Mouse (Mus musculus): ENCODE results near the gene Smco4. TPM values are rescaled to one million over a fixed set of nuclear protein-coding genes. Genes with fewer than 3 reads are reported as not detected.

The Smco4 gene
- polyA plus RNA-seq, 1 experiment from 2014 or later = 6.6 TPM

DNA sequence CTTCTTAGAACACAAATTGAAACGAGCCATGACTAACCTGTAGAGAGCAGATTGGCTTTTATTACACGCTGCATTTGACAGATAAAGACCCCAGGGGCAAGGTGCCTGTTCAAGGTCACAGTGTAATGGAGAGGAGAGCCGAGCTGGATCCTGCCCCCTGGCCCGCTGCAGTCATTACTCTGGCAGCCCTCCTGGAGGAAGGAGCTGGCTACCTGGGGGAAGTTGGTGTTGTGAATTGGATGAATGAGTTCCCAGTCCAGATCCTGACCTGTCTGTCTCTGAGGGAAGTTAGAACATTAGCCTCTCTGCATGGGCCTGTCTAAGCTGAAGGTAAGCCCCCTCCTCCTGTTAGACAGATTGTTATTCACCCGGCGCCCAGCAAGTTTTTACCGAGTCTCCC is 9.2 kb downstream of the Smco4 start:
- Histone ChIP-seq H3K9ac (ENCODE audit: low read depth, low read length) (no peak overlapping the region), H3K9me3 (ENCODE audit: control insufficient read depth, low read length) (no peaks in the 10 kb centered on the region), H3K27ac (ENCODE audit: low read depth, low read length) (no peak overlapping the region), H3K36me3 (ENCODE audit: control insufficient read depth, insufficient read depth, low read length) (no peaks in the 10 kb centered on the region), H3K4me3 (ENCODE audit: low read depth, low read length) (no peak overlapping the region), H3K4me1 (replicated peaks; ENCODE audit: control insufficient read depth, insufficient read depth, low read length) (peaks cover 53% of the 10 kb centered on the region), H3K4me2 (no peak overlapping the region), H3K27me3 (replicated peaks; ENCODE audit: control insufficient read depth, insufficient read depth, low read length) (no peaks in the 10 kb centered on the region)
- WGBS = 58% methylated on average over 7 of the region's 7 CpGs
- ATAC-seq (replicated peaks; ENCODE audit: low FRiP score) = no peak
- no peak for DNase-seq (ENCODE audit: low spot score)

DNA sequence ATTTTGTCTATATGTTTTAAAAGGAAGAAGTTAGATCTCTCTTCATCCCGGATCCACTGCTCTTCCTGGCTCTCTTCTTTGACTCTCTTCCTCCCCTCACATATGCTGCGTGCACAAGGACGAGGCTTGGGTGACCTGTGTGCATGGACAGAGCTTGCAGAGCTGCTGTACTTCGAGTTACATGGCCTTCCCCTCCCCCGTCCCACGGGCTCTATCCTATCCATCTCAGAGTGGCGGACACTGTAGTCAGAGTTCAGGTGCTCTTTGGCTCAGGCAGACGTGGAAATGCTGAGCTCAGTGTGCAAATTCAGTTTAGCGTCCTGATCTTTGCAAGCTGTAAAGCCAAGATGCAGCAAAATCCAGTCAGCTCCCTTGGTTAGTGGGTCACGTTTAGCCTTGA is 10.1 kb downstream of the Smco4 start:
- H3K4me1 ChIP-seq (replicated peaks; ENCODE audit: control insufficient read depth, insufficient read depth, low read length) = peaks cover 49% of the 10 kb centered on the region
- H3K4me3 ChIP-seq (ENCODE audit: low read depth, low read length) = no peak overlapping the region
- H3K4me2 ChIP-seq = no peak overlapping the region
- WGBS = 63% methylated on average over 10 of the region's 10 CpGs
- no peaks in the 10 kb centered on the region for H3K9me3 ChIP-seq (ENCODE audit: control insufficient read depth, low read length)
- no peaks in the 10 kb centered on the region for H3K27me3 ChIP-seq (replicated peaks; ENCODE audit: control insufficient read depth, insufficient read depth, low read length)
- no peak overlapping the region for H3K27ac ChIP-seq (ENCODE audit: low read depth, low read length)
- H3K36me3 ChIP-seq (ENCODE audit: control insufficient read depth, insufficient read depth, low read length) = no peaks in the 10 kb centered on the region
- H3K9ac ChIP-seq (ENCODE audit: low read depth, low read length) = no peak overlapping the region
- ATAC-seq (replicated peaks; ENCODE audit: low FRiP score) (no peak), DNase-seq (ENCODE audit: low spot score) (no peak)

DNA sequence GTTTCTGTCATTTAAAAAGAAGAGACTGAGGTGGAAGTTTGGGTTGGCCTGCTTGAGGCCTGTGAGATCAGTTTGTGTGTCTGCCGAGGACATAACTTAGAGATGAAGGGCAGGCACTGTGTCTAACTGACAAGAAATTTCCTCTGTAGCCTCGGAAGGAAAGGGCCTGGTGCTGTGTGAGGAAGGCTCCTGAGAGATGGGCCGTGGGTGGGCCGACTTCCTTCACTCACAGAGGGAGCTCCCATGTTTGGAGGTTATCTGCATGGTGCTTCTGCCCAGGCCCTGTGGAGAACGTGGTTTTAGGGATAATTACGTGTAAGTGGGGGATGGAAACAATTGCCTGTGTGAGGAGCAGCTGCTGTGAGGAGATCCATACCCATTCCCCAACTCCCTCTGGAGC is 10.6 kb downstream of the Smco4 start:
- H3K27ac ChIP-seq (ENCODE audit: low read depth, low read length) = no peak overlapping the region
- no peak overlapping the region for H3K9ac ChIP-seq (ENCODE audit: low read depth, low read length)
- H3K4me3 ChIP-seq (ENCODE audit: low read depth, low read length) = no peak overlapping the region
- DNase-seq (ENCODE audit: low spot score) (no peak), ATAC-seq (replicated peaks; ENCODE audit: low FRiP score) (no peak; the same call in 1 of the 2 replicates)
- 32% methylated on average over 6 of the region's 6 CpGs for WGBS
- no peaks in the 10 kb centered on the region for H3K27me3 ChIP-seq (replicated peaks; ENCODE audit: control insufficient read depth, insufficient read depth, low read length)
- no peaks in the 10 kb centered on the region for H3K9me3 ChIP-seq (ENCODE audit: control insufficient read depth, low read length)
- H3K36me3 ChIP-seq (ENCODE audit: control insufficient read depth, insufficient read depth, low read length) = no peaks in the 10 kb centered on the region
- no peak overlapping the region for H3K4me2 ChIP-seq
- peaks cover 44% of the 10 kb centered on the region for H3K4me1 ChIP-seq (replicated peaks; ENCODE audit: control insufficient read depth, insufficient read depth, low read length)

DNA sequence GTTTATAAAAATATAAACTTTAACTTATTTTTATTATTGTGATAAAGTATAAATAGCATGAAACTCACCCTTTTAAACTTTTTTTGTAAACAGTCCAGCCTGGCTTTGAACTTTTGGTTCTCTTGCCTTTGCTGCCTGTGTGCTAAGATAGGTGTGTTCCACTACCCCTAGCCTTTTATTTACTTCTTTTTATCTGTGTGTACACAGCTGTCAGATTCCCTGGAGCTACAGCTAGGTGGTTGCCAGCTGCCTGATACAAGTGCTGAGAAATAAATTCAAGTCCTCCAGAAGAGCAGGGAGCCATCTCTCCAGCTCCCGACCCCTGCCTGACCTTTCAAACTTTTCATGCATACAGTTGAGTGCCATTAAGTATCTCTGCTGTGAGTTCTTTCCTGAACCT is 12.1 kb downstream of the Smco4 start:
- Histone ChIP-seq H3K4me3 (ENCODE audit: low read depth, low read length) (no peak overlapping the region), H3K27me3 (replicated peaks; ENCODE audit: control insufficient read depth, insufficient read depth, low read length) (no peaks in the 10 kb centered on the region), H3K4me1 (replicated peaks; ENCODE audit: control insufficient read depth, insufficient read depth, low read length) (peaks cover 44% of the 10 kb centered on the region), H3K9me3 (ENCODE audit: control insufficient read depth, low read length) (no peaks in the 10 kb centered on the region), H3K36me3 (ENCODE audit: control insufficient read depth, insufficient read depth, low read length) (no peaks in the 10 kb centered on the region), H3K9ac (ENCODE audit: low read depth, low read length) (no peak overlapping the region), H3K27ac (ENCODE audit: low read depth, low read length) (no peak overlapping the region), H3K4me2 (no peak overlapping the region)
- ATAC-seq (replicated peaks; ENCODE audit: low FRiP score) (peak; percentile 41; the same call in 1 of the 2 replicates), DNase-seq (ENCODE audit: low spot score) (no peak)
- 52% methylated on average over 1 of the region's 1 CpGs for WGBS

DNA sequence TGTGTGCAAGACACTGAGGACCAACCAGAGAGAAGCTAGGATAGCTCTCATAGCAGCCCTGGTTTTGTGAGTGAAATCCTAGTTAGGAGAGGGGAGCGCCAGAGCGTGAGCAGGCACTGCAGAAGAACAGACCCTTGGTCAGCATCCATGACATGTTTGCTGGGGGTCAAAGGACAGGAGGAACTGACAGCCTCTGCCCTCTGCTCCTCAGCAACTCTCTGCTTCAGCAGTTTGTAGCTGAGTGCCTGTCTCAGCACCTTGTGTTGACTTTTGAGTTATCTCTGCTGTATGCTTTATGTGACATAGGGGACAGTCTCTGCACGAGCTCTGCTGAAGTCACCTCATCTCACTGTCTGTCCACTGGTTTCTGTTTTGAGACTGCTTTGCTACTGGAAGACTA is 13.6 kb downstream of the Smco4 start:
- H3K9me3 ChIP-seq (ENCODE audit: control insufficient read depth, low read length) = no peaks in the 10 kb centered on the region
- 64% methylated on average over 3 of the region's 3 CpGs for WGBS
- no peak; the same call in 1 of the 2 replicates for ATAC-seq (replicated peaks; ENCODE audit: low FRiP score)
- H3K4me3 ChIP-seq (ENCODE audit: low read depth, low read length) = no peak overlapping the region
- no peak overlapping the region for H3K4me2 ChIP-seq
- H3K9ac ChIP-seq (ENCODE audit: low read depth, low read length) = no peak overlapping the region
- no peak overlapping the region for H3K27ac ChIP-seq (ENCODE audit: low read depth, low read length)
- H3K4me1 ChIP-seq (replicated peaks; ENCODE audit: control insufficient read depth, insufficient read depth, low read length) = peaks cover 39% of the 10 kb centered on the region
- no peaks in the 10 kb centered on the region for H3K27me3 ChIP-seq (replicated peaks; ENCODE audit: control insufficient read depth, insufficient read depth, low read length)
- H3K36me3 ChIP-seq (ENCODE audit: control insufficient read depth, insufficient read depth, low read length) = no peaks in the 10 kb centered on the region
- no peak for DNase-seq (ENCODE audit: low spot score)

DNA sequence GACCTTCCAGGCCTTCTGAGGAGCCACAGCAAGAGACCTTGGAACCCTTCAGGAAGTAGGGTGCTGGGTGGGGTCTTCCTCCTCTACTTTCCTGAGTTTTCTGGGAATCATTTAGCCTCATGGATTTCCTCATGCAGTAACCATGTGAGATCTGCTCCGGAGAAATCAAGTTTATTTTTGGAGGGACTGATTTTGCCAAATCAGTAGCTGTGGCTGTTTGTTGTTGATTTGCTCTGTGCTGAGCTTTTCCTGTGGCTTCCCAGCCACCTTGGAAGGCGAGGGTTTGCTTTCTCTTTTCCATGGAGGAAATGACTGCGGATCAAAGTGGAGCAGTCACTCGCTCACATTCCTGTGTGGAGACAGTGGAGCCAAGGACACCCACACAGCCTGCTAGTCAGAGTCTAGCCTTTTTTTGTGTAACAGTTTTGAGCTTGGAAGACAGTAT is 14.2 kb downstream of the Smco4 start:
- WGBS = 68% methylated on average over 4 of the region's 4 CpGs
- H3K36me3 ChIP-seq (ENCODE audit: control insufficient read depth, insufficient read depth, low read length) = no peaks in the 10 kb centered on the region
- H3K27me3 ChIP-seq (replicated peaks; ENCODE audit: control insufficient read depth, insufficient read depth, low read length) = no peaks in the 10 kb centered on the region
- DNase-seq (ENCODE audit: low spot score) (no peak), ATAC-seq (replicated peaks; ENCODE audit: low FRiP score) (no peak)
- no peaks in the 10 kb centered on the region for H3K9me3 ChIP-seq (ENCODE audit: control insufficient read depth, low read length)
- peaks cover 34% of the 10 kb centered on the region for H3K4me1 ChIP-seq (replicated peaks; ENCODE audit: control insufficient read depth, insufficient read depth, low read length)
- no peak overlapping the region for H3K27ac ChIP-seq (ENCODE audit: low read depth, low read length)
- H3K4me3 ChIP-seq (ENCODE audit: low read depth, low read length) = no peak overlapping the region
- no peak overlapping the region for H3K4me2 ChIP-seq
- H3K9ac ChIP-seq (ENCODE audit: low read depth, low read length) = no peak overlapping the region

DNA sequence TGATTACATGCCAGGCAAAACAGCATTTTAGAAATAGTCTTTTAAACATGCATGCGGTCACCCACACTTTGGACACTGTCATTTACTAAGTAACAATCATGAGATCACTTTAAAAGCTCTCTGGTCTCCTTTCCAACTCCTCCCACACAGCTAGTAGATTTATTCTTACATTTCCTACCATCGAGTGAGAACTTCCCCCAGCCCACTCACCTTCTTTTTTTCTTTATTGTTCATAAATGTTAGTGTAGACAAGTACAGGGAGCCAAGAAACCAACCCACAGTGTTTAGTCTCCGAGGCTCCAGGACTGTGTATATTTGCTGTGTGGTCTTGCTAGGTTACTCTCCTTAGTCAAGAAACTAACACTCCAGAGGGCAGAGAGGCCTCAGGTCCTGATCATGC is 16.1 kb downstream of the Smco4 start:
- no peaks in the 10 kb centered on the region for H3K9me3 ChIP-seq (ENCODE audit: control insufficient read depth, low read length)
- no peak overlapping the region for H3K27ac ChIP-seq (ENCODE audit: low read depth, low read length)
- no peak overlapping the region for H3K4me2 ChIP-seq
- H3K4me3 ChIP-seq (ENCODE audit: low read depth, low read length) = no peak overlapping the region
- DNase-seq (ENCODE audit: low spot score) = no peak
- no peaks in the 10 kb centered on the region for H3K36me3 ChIP-seq (ENCODE audit: control insufficient read depth, insufficient read depth, low read length)
- no peak for ATAC-seq (replicated peaks; ENCODE audit: low FRiP score)
- H3K27me3 ChIP-seq (replicated peaks; ENCODE audit: control insufficient read depth, insufficient read depth, low read length) = no peaks in the 10 kb centered on the region
- 77% methylated on average over 3 of the region's 3 CpGs for WGBS
- peaks cover 15% of the 10 kb centered on the region for H3K4me1 ChIP-seq (replicated peaks; ENCODE audit: control insufficient read depth, insufficient read depth, low read length)
- H3K9ac ChIP-seq (ENCODE audit: low read depth, low read length) = no peak overlapping the region

DNA sequence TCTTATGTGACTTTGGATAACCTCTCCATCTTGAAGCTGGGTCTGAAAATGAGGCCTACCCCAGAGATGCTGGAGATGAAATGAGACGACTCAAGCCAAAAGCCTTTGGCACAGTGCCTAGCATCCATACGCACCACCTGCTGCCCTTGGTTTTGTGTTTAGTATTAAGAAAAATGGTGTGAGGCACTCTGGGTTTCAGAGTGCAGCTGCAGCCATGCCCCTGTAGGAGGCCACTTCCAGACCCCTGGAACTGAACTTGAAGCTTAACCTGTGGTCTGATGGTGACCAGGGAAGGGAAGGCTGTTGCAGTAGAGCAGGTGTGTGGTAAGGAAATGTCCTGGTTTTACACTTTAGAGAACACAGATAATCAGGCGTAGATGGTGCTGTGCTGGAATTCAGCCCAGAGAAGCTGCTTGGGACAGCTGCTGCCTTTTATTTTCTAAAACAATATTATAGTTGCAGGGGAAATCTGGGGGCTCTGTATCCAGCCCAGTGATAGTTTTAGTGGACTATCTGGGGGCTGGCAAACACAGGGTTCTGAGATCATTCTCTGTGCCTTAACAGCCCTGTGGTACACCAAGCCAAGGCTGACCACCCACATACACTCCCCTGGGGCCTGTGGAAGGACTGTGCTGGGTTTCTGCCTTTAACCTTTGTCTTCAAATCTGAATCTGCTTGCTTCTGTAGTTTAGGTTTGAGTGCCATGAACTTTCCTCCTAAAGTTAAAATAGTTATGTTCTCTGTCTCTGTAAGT is 17.5 kb downstream of the Smco4 start:
- no peak for DNase-seq (ENCODE audit: low spot score)
- Histone ChIP-seq H3K27ac (ENCODE audit: low read depth, low read length) (no peak overlapping the region), H3K9ac (ENCODE audit: low read depth, low read length) (no peak overlapping the region), H3K27me3 (replicated peaks; ENCODE audit: control insufficient read depth, insufficient read depth, low read length) (no peaks in the 10 kb centered on the region), H3K4me1 (replicated peaks; ENCODE audit: control insufficient read depth, insufficient read depth, low read length) (peaks cover 4% of the 10 kb centered on the region), H3K9me3 (ENCODE audit: control insufficient read depth, low read length) (no peaks in the 10 kb centered on the region), H3K36me3 (ENCODE audit: control insufficient read depth, insufficient read depth, low read length) (no peaks in the 10 kb centered on the region), H3K4me3 (ENCODE audit: low read depth, low read length) (no peak overlapping the region), H3K4me2 (no peak overlapping the region)
- WGBS = 70% methylated on average over 3 of the region's 3 CpGs
- no peak for ATAC-seq (replicated peaks; ENCODE audit: low FRiP score)

DNA sequence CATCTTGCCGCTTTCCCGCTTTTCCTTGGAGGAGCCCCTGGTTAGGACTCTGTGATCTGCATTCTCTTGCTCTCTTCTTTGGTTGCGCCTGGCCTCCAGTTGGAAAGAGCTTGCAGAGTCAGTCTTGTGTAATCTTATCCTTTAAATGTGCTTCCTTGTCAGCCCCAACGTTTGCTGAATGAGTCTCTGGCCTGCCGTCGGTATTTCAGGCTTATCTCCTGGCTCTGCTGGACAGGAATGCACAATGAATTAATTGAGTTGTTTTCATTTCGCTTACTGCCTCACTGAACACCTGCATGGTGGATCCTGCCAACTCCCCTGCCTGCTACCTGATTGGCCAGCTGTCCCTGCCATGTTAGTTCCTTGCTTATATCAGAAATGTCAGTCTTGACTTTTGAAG is 19.7 kb downstream of the Smco4 start:
- H3K4me2 ChIP-seq = no peak overlapping the region
- no peak for ATAC-seq (replicated peaks; ENCODE audit: low FRiP score)

More for the DNA sequence above, 19.7 kb downstream of the Smco4 start:
- no peak overlapping the region for H3K27ac ChIP-seq (ENCODE audit: low read depth, low read length)
- H3K9ac ChIP-seq (ENCODE audit: low read depth, low read length) = no peak overlapping the region
- H3K4me1 ChIP-seq (replicated peaks; ENCODE audit: control insufficient read depth, insufficient read depth, low read length) = no peaks in the 10 kb centered on the region; the same call in none of the 2 replicates
- H3K9me3 ChIP-seq (ENCODE audit: control insufficient read depth, low read length) = no peaks in the 10 kb centered on the region
- DNase-seq (ENCODE audit: low spot score) = no peak
- no peaks in the 10 kb centered on the region for H3K36me3 ChIP-seq (ENCODE audit: control insufficient read depth, insufficient read depth, low read length)
- H3K4me3 ChIP-seq (ENCODE audit: low read depth, low read length) = no peak overlapping the region
- H3K27me3 ChIP-seq (replicated peaks; ENCODE audit: control insufficient read depth, insufficient read depth, low read length) = no peaks in the 10 kb centered on the region
- 59% methylated on average over 7 of the region's 7 CpGs for WGBS

Data from liver, embryonic 11.5 days (tissue).